Mouse (Mus musculus): ENCODE results near the gene Cnpy4. TPM values are rescaled to one million over a fixed set of nuclear protein-coding genes. Genes with fewer than 3 reads are reported as not detected.
A peak's percentile ranks its signal among the peaks of the same experiment; 100 is the strongest.

Cnpy4 gene
- polyA plus RNA-seq, 1 experiment, result 1.7 TPM

DNA sequence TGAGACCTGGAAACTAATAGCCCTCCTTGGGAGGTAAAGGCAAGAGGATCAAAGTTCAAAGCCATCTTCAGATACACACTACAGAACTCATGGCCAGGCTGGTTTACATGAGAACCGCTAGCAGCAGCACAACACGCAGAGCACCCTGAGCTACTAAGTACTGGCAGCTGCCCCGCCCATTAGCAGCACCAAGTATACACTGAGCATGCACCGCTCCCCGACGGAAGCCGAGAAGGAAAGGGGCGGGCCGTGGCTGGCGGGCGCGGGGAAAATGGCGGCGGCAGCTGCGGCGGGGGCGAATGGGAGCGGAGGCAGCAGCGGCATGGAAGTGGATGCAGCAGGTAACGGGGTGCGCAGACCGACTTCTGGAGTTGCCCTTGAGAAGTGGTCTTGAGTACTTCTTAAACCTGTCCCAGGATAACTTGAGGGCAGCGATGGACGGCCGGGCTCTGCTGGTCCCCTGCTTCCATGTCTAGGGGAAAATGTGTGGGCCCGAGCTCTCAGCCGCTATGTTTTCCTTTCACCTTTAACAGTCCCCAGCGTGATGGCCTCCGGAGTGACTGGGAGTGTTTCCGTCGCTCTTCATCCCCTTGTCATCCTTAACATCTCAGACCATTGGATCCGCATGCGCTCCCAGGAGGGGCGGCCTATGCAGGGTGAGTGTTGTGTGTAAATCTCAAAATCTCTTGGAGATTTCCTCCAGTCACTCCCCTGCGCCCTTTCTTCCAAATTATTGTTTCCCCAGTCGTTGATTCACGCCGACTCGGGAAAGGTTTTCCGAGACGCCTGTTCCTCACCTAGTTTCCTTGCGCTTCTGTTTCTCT lies 26.2 kb upstream of the Cnpy4 start, which contains the start of gene Cops6:
Cops6 (plus strand) TSS at position 230 of the 824 bp plus-strand sequence.
- Histone ChIP-seq H3K27ac (ENCODE audit: control insufficient read depth, insufficient read depth, low read depth, low read length) (peak within 1 kb of the TSS; percentile 41; the same call in 1 of the 2 replicates), H3K27me3 (ENCODE audit: control insufficient read depth, insufficient read depth, low read length) (no peaks in the 10 kb centered on the region), H3K4me3 (ENCODE audit: control insufficient read depth, low read depth, low read length) (peak within 1 kb of the TSS; percentile 83), H3K4me1 (ENCODE audit: control insufficient read depth, insufficient read depth, low read length) (no peaks in the 10 kb centered on the region; the same call in 1 of the 2 replicates), H3K36me3 (ENCODE audit: control insufficient read depth, insufficient read depth, low read length) (peaks cover 1% of the 10 kb centered on the region; the same call in 1 of the 2 replicates)
- TF ChIP-seq POLR2A (IDR thresholded peaks at IDR 0.05; ENCODE audit: control insufficient read depth, low read depth, low read length) (peak; percentile 73), CTCF (IDR thresholded peaks at IDR 0.05; ENCODE audit: control insufficient read depth, insufficient read depth, insufficient replicate concordance, low read depth, low read length) (no peak)

DNA sequence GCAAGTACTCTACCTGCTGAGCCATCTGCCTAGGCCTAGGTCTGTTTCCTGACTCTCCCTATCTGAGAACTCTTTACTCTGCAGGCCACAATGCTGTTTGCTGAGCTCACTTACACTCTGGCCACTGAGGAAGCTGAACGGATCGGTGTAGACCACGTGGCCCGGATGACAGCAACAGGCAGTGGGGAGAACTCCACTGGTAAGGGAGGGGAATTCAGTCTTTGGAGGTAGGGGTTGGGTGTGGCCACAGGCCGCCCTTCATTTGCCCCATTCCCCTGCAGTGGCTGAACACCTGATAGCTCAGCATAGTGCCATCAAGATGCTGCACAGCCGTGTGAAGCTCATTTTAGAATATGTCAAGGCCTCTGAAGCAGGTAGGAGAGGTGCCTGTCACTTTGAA lies 24.2 kb upstream of the Cnpy4 start:
- H3K27ac ChIP-seq (ENCODE audit: control insufficient read depth, insufficient read depth, low read depth, low read length), result no peak overlapping the region
- no peaks in the 10 kb centered on the region for H3K27me3 ChIP-seq (ENCODE audit: control insufficient read depth, insufficient read depth, low read length)
- peaks cover 6% of the 10 kb centered on the region for H3K36me3 ChIP-seq (ENCODE audit: control insufficient read depth, insufficient read depth, low read length)
- no peak for TF ChIP-seq POLR2A (IDR thresholded peaks at IDR 0.05; ENCODE audit: control insufficient read depth, low read depth, low read length)
- TF ChIP-seq CTCF (IDR thresholded peaks at IDR 0.05; ENCODE audit: control insufficient read depth, insufficient read depth, insufficient replicate concordance, low read depth, low read length), result no peak
- H3K4me1 ChIP-seq (ENCODE audit: control insufficient read depth, insufficient read depth, low read length), result no peaks in the 10 kb centered on the region; the same call in 1 of the 2 replicates
- H3K4me3 ChIP-seq (ENCODE audit: control insufficient read depth, low read depth, low read length), result no peak overlapping the region

DNA sequence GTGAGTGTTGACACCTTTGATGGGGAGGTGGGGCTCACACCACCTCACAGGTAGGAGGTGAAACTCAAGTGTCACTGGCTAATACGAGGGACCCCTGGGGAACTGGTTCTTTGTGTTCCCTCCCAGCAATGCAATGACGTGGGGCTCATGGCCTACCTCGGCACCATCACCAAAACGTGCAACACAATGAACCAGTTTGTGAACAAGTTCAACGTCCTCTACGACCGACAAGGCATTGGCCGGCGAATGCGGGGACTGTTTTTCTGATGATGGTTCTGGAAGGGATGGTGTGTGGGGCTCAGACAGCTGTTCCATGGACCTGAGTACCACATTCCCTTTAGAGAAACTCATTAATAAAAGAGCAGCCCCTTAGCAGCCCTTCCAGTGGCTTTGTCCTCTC lies 23.7 kb upstream of the Cnpy4 start:
- H3K27me3 ChIP-seq (ENCODE audit: control insufficient read depth, insufficient read depth, low read length), result no peaks in the 10 kb centered on the region
- no peak overlapping the region for H3K4me3 ChIP-seq (ENCODE audit: control insufficient read depth, low read depth, low read length)
- H3K27ac ChIP-seq (ENCODE audit: control insufficient read depth, insufficient read depth, low read depth, low read length), result no peak overlapping the region
- H3K4me1 ChIP-seq (ENCODE audit: control insufficient read depth, insufficient read depth, low read length), result no peaks in the 10 kb centered on the region; the same call in 1 of the 2 replicates
- TF ChIP-seq CTCF (IDR thresholded peaks at IDR 0.05; ENCODE audit: control insufficient read depth, insufficient read depth, insufficient replicate concordance, low read depth, low read length) (no peak), POLR2A (IDR thresholded peaks at IDR 0.05; ENCODE audit: control insufficient read depth, low read depth, low read length) (no peak)
- H3K36me3 ChIP-seq (ENCODE audit: control insufficient read depth, insufficient read depth, low read length), result peaks cover 6% of the 10 kb centered on the region

DNA sequence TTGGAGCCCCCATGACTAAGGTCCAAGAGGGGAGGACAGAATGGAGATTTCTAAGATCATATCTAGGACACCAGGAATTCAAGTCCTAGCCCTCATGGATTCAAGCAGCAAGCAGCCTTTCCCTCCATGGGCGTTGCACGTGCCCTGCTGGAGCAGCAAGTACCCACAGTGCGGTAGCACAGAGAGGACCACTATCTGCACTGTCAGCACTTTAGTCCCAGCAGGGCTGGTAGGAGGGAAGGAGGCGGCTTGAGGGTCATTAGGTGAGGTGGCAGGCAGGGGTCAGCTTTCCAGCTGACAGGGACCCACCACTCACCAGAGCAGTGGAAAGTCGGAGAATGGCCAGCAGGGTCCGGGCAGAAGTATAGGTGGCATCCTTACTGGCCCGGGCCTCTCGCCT lies 21.7 kb upstream of the Cnpy4 start:
- TF ChIP-seq CTCF (IDR thresholded peaks at IDR 0.05; ENCODE audit: control insufficient read depth, insufficient read depth, insufficient replicate concordance, low read depth, low read length), result no peak
- TF ChIP-seq POLR2A (IDR thresholded peaks at IDR 0.05; ENCODE audit: control insufficient read depth, low read depth, low read length), result no peak
- Histone ChIP-seq H3K27ac (ENCODE audit: control insufficient read depth, insufficient read depth, low read depth, low read length) (no peak overlapping the region), H3K4me3 (ENCODE audit: control insufficient read depth, low read depth, low read length) (no peak overlapping the region), H3K27me3 (ENCODE audit: control insufficient read depth, insufficient read depth, low read length) (no peaks in the 10 kb centered on the region), H3K36me3 (ENCODE audit: control insufficient read depth, insufficient read depth, low read length) (peaks cover 6% of the 10 kb centered on the region), H3K4me1 (ENCODE audit: control insufficient read depth, insufficient read depth, low read length) (no peaks in the 10 kb centered on the region)

DNA sequence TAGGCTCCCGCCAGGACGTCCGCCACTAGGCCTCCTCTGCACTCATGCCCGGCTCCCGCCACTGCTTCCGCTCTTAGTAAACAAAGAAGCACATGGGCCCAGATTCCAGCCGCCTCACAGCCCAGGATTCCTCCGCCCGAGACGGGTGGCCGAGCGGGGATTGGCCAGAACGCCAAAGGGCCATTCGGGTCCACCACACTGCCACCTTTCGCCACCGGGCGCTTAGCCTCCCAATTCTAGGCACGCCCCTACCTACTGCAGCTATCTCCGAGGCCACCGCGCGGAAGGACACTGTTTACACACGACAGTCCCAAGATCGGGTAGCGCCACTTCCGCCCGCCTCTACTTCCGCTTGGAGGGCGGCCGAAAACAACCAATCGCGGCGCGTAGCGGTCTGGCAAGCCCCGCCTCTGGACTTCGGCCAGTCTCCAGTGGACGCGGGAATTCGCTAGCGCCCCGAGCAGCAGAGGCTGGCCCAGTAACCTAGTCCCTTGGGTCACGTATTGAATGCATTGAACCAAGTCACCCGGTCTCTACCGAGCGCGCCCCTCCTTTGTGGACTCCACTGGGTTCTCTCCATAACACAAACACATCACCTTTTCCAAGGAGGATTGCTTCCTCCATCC lies 16.2 kb upstream of the Cnpy4 start:
- H3K4me1 ChIP-seq (ENCODE audit: control insufficient read depth, insufficient read depth, low read length), result no peaks in the 10 kb centered on the region; the same call in 1 of the 2 replicates
- no peaks in the 10 kb centered on the region for H3K27me3 ChIP-seq (ENCODE audit: control insufficient read depth, insufficient read depth, low read length)
- TF ChIP-seq POLR2A (IDR thresholded peaks at IDR 0.05; ENCODE audit: control insufficient read depth, low read depth, low read length) (peak; percentile 50), CTCF (IDR thresholded peaks at IDR 0.05; ENCODE audit: control insufficient read depth, insufficient read depth, insufficient replicate concordance, low read depth, low read length) (no peak)
- H3K27ac ChIP-seq (ENCODE audit: control insufficient read depth, insufficient read depth, low read depth, low read length), result peak overlapping the region; percentile 79
- peaks cover 5% of the 10 kb centered on the region for H3K36me3 ChIP-seq (ENCODE audit: control insufficient read depth, insufficient read depth, low read length)
- peak overlapping the region; percentile 99 for H3K4me3 ChIP-seq (ENCODE audit: control insufficient read depth, low read depth, low read length)

DNA sequence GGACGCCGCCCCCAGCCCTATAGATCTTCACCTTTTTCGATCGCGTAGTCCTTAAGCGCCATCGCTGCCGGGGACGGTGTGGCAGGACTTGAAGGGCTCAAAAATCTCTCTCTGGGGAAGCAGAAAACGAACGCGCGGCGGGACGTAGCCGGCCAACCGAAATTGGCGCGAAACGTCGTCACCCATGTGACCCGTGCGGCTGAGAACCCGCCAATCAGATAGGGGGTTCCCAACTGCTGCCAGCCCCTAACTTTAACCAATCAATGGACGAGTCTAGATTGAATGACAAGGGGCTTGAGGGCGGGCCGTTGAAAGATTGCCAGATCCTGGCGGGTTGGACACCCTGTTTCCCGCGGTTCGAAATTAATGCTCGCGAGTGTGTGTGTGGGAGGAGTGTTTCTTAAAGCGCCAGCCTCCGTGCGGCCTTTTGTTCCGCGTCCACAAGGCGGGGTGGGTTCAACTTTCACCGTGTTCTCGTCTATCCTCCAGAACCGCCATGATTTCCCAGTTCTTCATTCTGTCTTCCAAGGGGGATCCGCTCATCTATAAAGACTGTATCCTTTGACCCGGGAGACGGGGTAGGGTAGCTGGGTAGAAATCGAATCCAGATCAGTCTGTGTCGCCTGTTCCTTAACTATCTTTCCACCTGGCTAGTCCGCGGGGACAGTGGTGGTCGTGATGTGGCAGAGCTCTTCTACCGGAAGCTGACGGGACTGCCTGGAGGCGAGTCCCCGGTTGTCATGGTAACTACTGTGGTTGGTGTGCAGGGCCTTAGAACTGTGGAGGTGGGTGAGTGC lies 15.4 kb upstream of the Cnpy4 start, which contains the start of the genes Ap4m1 and Mcm7:
Ap4m1 (plus strand) TSS at position 308 of the 797 bp plus-strand sequence.
Mcm7 (minus strand) TSS at position 728 of the 797 bp plus-strand sequence.
- peaks cover 3% of the 10 kb centered on the region; the same call in 1 of the 2 replicates for H3K36me3 ChIP-seq (ENCODE audit: control insufficient read depth, insufficient read depth, low read length)
- H3K27me3 ChIP-seq (ENCODE audit: control insufficient read depth, insufficient read depth, low read length), result no peaks in the 10 kb centered on the region
- no peaks in the 10 kb centered on the region; the same call in 1 of the 2 replicates for H3K4me1 ChIP-seq (ENCODE audit: control insufficient read depth, insufficient read depth, low read length)
- no peak for TF ChIP-seq CTCF (IDR thresholded peaks at IDR 0.05; ENCODE audit: control insufficient read depth, insufficient read depth, insufficient replicate concordance, low read depth, low read length)
- peak; percentile 62 for TF ChIP-seq POLR2A (IDR thresholded peaks at IDR 0.05; ENCODE audit: control insufficient read depth, low read depth, low read length)
- H3K4me3 ChIP-seq (ENCODE audit: control insufficient read depth, low read depth, low read length), result peak within 1 kb of the TSS; percentile 99
- peak within 1 kb of the TSS; percentile 79 for H3K27ac ChIP-seq (ENCODE audit: control insufficient read depth, insufficient read depth, low read depth, low read length)

Data from testis, adult 2 months (tissue).